Mouse (Mus musculus) adipocyte (in vitro differentiated cells): ENCODE measurements around the gene Evc.

Source experiments
- DNase-seq: peaks from one replicate; pipeline ENCODE4 v3.0.0-alpha.2; 2016; ENCODE audit warnings: low spot score

Gene Evc

GRCm38 (mm10) chr5:37298370-37298769 lies 38.3 kb downstream of the Evc start:
- peak; percentile 66 for DNase-seq

GRCm38 (mm10) chr5:37296717-37297116 lies 40.0 kb downstream of the Evc start:
- no peak for DNase-seq

GRCm38 (mm10) chr5:37290983-37291382 lies 45.7 kb downstream of the Evc start:
- DNase-seq, result no peak

- peak; percentile 66 for DNase-seq
These were observed 47.5 kb downstream of the Evc start for GRCm38 (mm10) chr5:37289236-37289635.

- peak; percentile 65 for DNase-seq
These were observed 48.3 kb downstream of the Evc start for GRCm38 (mm10) chr5:37288374-37288773.

- DNase-seq, result no peak
These were observed 55.7 kb downstream of the Evc start for GRCm38 (mm10) chr5:37281021-37281420.

DNA sequence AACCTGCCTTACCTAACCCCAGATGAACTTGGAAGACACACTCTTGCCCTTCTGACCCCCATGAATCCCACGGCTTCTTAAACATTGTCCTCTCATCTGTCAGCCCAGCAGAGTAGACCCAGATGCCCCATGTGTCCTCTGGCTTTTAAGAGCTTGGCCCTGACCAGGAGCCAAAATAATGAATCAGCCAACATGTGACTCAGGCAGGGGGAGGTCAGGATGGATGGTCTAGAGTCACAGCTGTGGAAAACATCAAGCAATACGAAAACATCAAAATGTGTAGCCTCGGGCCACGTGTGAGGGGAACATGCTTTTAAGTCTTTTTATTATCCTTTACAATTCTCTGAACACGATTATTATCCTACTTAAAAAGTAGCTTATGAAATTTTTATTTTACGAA lies 72.9 kb downstream of the Evc start:
- no peak for DNase-seq

GRCm38 (mm10) chr5:37261734-37262133 lies 75.0 kb downstream of the Evc start:
- DNase-seq, result no peak

DNA sequence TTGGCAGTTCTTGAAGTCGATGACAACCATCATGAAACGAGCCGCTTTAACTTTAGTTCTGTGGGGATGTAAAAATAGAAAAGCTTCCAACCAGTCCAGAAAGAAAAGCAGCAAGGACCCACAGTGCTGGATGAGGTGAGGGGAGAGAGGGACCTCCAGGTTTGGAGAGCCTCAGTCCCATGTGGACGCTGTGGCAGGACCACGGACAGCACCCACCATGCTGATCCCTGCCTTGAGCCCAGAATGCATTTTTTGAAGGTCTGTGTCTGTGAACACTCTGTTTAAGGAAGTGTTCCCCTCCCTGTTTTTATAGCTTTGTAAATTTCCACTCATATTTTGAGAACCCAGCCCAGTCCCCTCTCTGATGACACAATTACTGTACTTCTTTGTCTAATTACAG lies 79.5 kb downstream of the Evc start:
- DNase-seq, result peak; percentile 28

GRCm38 (mm10) chr5:37256823-37257222 lies 79.9 kb downstream of the Evc start:
- no peak for DNase-seq

DNA sequence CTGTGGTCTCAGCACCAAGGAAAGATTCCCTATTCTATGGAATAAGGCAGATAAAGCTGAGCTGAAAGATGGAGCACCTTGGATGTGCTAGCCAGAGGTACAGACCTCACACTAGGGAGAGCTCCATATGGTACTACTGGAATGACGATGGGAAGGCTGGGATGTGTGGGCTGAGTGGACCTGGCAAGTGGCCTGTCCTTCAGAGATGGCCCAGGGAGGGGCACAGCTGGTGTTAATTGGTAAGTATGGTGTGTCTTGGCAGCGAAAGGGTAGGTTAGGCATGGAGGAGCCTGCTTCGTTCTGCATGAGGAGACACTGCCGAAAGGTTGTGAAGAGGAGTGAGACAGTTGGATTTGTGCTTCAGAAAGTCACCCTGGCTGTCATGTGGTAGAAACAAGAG lies 82.2 kb downstream of the Evc start:
- no peak for DNase-seq

DNA sequence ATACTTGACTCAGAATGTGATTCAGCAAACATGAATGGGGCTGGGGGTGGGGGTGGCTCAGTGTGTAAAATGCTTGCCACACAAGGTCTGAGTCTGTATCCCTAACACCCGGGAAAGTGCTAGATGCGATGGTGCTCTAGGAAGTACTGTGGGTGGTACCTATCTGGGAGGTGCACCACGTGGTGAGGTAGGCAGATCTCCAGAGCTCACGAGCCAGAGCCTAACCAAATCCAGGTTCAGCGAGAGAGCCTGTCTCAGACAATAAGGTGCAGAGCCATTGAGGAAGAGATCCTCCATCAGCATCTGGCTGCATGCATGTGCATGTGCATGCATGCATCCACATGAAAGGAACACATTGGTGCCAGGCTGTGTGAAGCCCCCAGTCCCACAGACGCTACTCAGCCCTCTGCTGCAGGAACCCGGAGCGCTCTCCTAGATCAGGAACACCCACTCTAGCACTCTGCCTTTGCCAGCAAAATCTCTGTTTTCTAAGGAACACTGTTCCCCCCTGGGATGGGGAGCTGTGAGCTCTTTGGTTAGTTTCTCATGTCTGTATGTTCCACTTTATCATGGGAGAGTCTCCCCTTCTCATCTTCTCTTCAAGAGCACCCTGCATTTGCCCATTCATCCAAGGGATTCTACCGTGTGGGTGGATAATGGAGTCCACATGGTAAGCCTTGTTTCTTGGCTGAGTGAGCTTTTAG lies 84.4 kb downstream of the Evc start:
- DNase-seq, result no peak

DNA sequence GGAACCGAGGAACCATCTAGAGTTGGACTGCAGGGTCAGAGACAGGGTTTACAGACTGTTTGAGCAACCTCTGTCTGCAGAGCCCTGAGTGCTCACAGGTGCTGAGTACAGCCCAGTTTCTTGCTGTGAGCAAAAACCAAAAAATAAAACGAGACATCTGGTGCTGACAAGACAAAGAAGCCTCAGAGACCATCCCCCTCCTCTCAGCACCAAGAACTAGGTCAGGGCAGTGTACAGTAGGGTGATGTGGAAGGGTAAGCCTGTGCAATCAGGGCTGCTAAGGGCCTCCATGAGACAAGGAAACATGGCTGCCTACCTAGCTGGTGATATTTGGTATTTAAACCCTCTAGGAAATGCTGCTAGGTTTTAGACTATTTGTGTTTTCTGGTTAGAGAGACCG lies 85.1 kb downstream of the Evc start:
- DNase-seq, result no peak

DNA sequence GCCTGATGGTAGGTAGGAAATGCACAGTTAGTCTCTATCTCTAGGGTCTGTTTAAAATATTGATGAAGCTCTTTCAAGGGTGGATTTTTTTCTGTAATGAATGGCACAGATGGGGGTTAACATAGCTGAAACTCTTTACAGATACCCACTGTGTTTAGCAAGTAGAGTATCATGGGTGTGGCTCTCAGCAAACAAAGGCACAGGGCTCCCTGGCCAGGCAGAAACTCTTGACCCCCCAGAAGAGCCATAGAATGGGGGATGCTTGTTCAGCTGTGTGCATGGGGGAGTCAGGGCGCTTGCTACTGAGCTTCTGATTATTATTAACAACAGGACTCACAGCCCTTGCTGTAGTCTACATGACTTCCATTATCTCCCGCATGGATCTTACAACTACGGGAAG lies 87.8 kb downstream of the Evc start:
- DNase-seq, result no peak

DNA sequence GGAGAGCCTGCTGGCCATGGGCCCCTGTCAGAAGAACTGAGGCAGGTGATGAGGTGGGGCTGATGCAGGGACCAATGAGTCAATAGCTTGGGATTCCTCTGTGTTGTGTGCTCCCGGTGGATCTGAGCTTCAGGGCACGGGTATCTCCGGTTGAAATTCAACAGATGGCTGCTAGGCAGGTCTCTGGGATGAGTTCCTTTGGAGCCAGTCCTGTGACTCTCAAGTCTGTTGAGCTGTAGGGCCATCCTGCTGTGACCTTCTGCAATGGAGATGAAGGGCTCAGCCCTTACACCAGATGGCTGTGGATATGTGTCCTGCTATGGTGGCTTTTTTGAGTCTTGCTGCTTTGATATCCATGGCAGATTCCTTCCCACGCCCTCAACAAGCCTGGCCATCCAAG lies 89.2 kb downstream of the Evc start:
- DNase-seq, result no peak

- DNase-seq, result no peak
These were observed 90.4 kb downstream of the Evc start for GRCm38 (mm10) chr5:37246138-37246910.

- DNase-seq, result no peak
These were observed 91.0 kb downstream of the Evc start for GRCm38 (mm10) chr5:37245651-37246050.

- no peak for DNase-seq
These were observed 91.9 kb downstream of the Evc start for GRCm38 (mm10) chr5:37244666-37245242.

DNA sequence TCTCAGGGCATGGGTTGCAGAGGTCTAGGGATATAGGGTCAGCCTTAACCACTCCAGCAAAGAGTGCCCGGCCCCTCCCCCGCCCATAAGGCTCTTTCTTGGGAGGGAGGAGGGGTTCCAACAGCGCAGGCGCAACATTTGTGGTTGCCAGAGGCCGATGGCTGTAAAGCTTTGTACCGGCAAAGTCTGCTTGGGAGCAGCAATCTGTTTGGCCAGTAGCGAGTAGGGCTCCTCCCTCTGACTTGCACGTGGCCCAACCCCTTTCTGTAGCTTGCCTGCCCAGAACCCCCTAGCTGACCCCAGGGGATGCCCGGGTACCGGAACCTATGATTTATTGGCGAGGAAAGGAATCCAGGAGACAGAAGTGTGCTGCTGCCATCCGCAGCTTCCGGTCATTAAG lies 92.5 kb downstream of the Evc start:
- DNase-seq, result no peak

- peak; percentile 68 for DNase-seq
These were observed 93.4 kb downstream of the Evc start for GRCm38 (mm10) chr5:37243169-37243886.

GRCm38 (mm10) chr5:37242360-37243168 lies 94.1 kb downstream of the Evc start:
- no peak for DNase-seq

GRCm38 (mm10) chr5:37241651-37242151 lies 95.0 kb downstream of the Evc start, which contains the start of gene Crmp1:
TSS of gene Crmp1 (plus strand) at chr5:37241940.
- no peak for DNase-seq
